Mouse (Mus musculus) heart, postnatal 0 days (tissue): ENCODE measurements around the gene Rpl29. TPM values are rescaled to one million over a fixed set of nuclear protein-coding genes. Genes with fewer than 3 reads are reported as not detected.
A peak's percentile ranks its signal among the peaks of the same experiment; 100 is the strongest.

Source experiments
- ATAC-seq: fragments of 200-750 bp; cut with Nextera tagmentation; 2 replicates; pipeline ENCODE4 v1.8.0; 2017; ENCODE audit warnings: low read depth, moderate number of reproducible peaks, moderate library complexity; ENCODE audit not compliant: insufficient read depth
- DNase-seq: peaks from one replicate; pipeline ENCODE4 v3.0.0-alpha.2; 2016; ENCODE audit warnings: low spot score
- H3K27ac ChIP-seq: fragments of 300-500 bp; sonication (generic); 2 replicates; pipeline ENCODE4 v1.5.1; 2014; ENCODE audit warnings: low read depth, mild to moderate bottlenecking
- H3K27me3 ChIP-seq: fragments of 300-500 bp; sonication (generic); 2 replicates; pipeline ENCODE4 v1.6.1; 2014; ENCODE audit warnings: low read length, mixed read lengths; ENCODE audit not compliant: control insufficient read depth, insufficient read depth
- H3K36me3 ChIP-seq: fragments of 300-500 bp; sonication (generic); replicated peaks from 2 replicates; pipeline ENCODE4 v1.6.1; 2014; ENCODE audit warnings: low read length, mixed read lengths; ENCODE audit not compliant: control insufficient read depth, insufficient read depth
- H3K4me1 ChIP-seq: fragments of 300-500 bp; sonication (generic); 2 replicates; pipeline ENCODE4 v1.6.1; 2014; ENCODE audit warnings: antibody characterized with exemption; ENCODE audit not compliant: control insufficient read depth, insufficient read depth
- H3K4me2 ChIP-seq: fragments of 300-500 bp; sonication (generic); 2 replicates; pipeline ENCODE4 v1.6.1; 2014; ENCODE audit warnings: low read depth, mild to moderate bottlenecking, low read length, moderate library complexity
- H3K4me3 ChIP-seq: fragments of 300-500 bp; sonication (generic); 2 replicates; pipeline ENCODE4 v1.5.1; 2014; ENCODE audit warnings: low read depth, low read length
- H3K9ac ChIP-seq: fragments of 300-500 bp; sonication (generic); replicated peaks from 2 replicates; pipeline ENCODE4 v1.6.1; 2014; ENCODE audit warnings: low read depth, low read length, mixed read lengths
- H3K9me3 ChIP-seq: fragments of 300-500 bp; sonication (generic); replicated peaks from 2 replicates; pipeline ENCODE4 v1.6.1; 2016; ENCODE audit warnings: low read length; ENCODE audit not compliant: control insufficient read depth
- CTCF ChIP-seq: IDR thresholded peaks from 2 replicates; pipeline ENCODE4 v1.5.1; 2016; ENCODE audit warnings: antibody characterized with exemption, control low read depth, low read depth
- EP300 ChIP-seq: IDR thresholded peaks from 2 replicates; pipeline ENCODE4 v1.6.1; 2016; ENCODE audit warnings: antibody characterized with exemption, low read depth
- WGBS: fragments of 180-500 bp; shearing (Covaris S2); extraction: QIAGEN DNeasy Blood & Tissue Kit; methylation state at CpG from one replicate; pipeline ENCODE4 v1.1.7; 2014; 5-methylcytosine and 5-hydroxymethylcytosine counted together
- polyA plus RNA-seq: library from polyadenylated mRNA; unstranded; fragments of >200 nt; fragmentation: Nextera tagmentation; extraction: Ambion mirVana; gene quantifications from 2 replicates; pipeline ENCODE4 v1.2.1, GENCODE M21; 2015
- total RNA-seq: library from RNA; depleted of rRNA; stranded (reverse); fragments of >200 nt; gene quantifications from 2 replicates; pipeline ENCODE4 v1.2.3, GENCODE M21; 2014; ENCODE audit warnings: low replicate concordance

Rpl29 gene
- total and polyA plus RNA-seq, 2 experiments from 2014 or later, result 504 to 783 TPM

GRCm38 (mm10) chr9:106452821-106453220 is 23.6 kb downstream of the Rpl29 start:
- Histone ChIP-seq H3K9ac (no peak overlapping the region), H3K4me2 (peak overlapping the region; percentile 65), H3K9me3 (no peaks in the 10 kb centered on the region), H3K4me1 (peaks cover 70% of the 10 kb centered on the region), H3K27me3 (no peaks in the 10 kb centered on the region), H3K4me3 (peak overlapping the region; percentile 72), H3K27ac (peak overlapping the region; percentile 78; the same call in 1 of the 2 replicates), H3K36me3 (no peaks in the 10 kb centered on the region)
- WGBS, result 5% methylated on average over 7 of the region's 7 CpGs
- ATAC-seq, result no peak
- DNase-seq, result no peak
- TF ChIP-seq CTCF, result no peak
- no peak for TF ChIP-seq EP300

DNA sequence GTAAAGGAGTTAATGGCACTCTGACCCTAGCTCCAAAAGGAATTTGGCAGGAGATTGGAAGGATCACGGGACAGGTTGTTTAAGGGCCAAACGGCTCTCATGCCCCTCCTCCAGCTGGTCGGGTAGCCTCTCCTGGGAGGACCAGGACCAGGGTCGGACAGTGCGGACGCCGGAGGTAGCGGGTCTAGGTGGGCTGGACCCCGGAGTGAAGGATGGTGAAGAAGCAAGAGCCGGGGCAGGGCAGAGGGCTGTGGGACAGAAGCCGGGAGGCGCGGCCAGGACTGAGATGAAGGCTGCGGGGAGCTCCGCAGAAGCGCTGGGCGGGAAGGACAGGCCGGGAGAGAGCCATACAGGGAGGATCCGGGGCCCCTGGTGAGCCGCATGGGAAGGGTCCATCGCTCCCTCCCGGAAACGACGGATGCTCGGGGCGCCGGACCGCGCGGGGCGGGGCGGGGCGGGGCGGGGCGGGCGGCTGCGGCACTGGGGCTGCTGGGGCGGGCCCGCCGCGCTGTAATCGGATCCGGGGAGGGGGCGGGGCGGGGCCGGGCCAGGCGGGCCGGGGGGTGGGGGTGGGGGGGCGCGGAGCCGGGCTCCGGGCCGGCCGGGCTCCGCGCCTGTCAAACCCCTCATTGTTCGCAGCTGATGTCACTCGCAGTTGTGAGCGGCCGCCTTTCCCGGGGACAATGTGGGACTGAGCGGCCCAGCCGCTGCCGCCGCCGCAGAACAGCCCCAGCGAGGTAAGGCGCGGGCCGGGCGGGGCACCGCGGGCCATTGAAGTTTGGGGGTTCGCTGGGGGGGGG is 24.2 kb downstream of the Rpl29 start, which contains the start of gene Pcbp4:
TSS of gene Pcbp4 (plus strand) at position 21 of the 800 bp plus-strand sequence.
- TF ChIP-seq CTCF (no peak), EP300 (no peak)
- under 1% methylated on average over 45 of the region's 74 CpGs for WGBS
- DNase-seq, result peak; percentile 63
- no peaks in the 10 kb centered on the region for H3K9me3 ChIP-seq
- H3K36me3 ChIP-seq, result no peaks in the 10 kb centered on the region
- peak within 1 kb of the TSS; percentile 84 for H3K9ac ChIP-seq
- peak; percentile 71 for ATAC-seq
- H3K4me1 ChIP-seq, result peaks cover 66% of the 10 kb centered on the region
- peak within 1 kb of the TSS; percentile 65 for H3K4me2 ChIP-seq
- peak within 1 kb of the TSS; percentile 72 for H3K4me3 ChIP-seq
- H3K27ac ChIP-seq, result peak within 1 kb of the TSS; percentile 78
- no peaks in the 10 kb centered on the region for H3K27me3 ChIP-seq

GRCm38 (mm10) chr9:106454071-106454761 is 25.0 kb downstream of the Rpl29 start:
- Histone ChIP-seq H3K4me1 (peaks cover 61% of the 10 kb centered on the region), H3K9me3 (no peaks in the 10 kb centered on the region)
- no peak for ATAC-seq

GRCm38 (mm10) chr9:106454888-106455681 is 25.8 kb downstream of the Rpl29 start:
- Histone ChIP-seq H3K9me3 (no peaks in the 10 kb centered on the region), H3K27me3 (no peaks in the 10 kb centered on the region), H3K27ac (peak overlapping the region; percentile 78), H3K4me2 (peak overlapping the region; percentile 65), H3K4me3 (peak overlapping the region; percentile 72), H3K9ac (peak overlapping the region; percentile 84; the same call in 1 of the 2 replicates), H3K4me1 (peaks cover 59% of the 10 kb centered on the region), H3K36me3 (no peaks in the 10 kb centered on the region)
- TF ChIP-seq EP300 (no peak), CTCF (no peak)
- WGBS, result 11% methylated on average over 17 of the region's 17 CpGs
- no peak for ATAC-seq
- no peak for DNase-seq

More at GRCm38 (mm10) chr9:106454071-106454761, 25.0 kb downstream of the Rpl29 start:
- no peak for DNase-seq
- H3K4me2 ChIP-seq, result peak overlapping the region; percentile 65
- 11% methylated on average over 12 of the region's 20 CpGs for WGBS
- peak overlapping the region; percentile 78 for H3K27ac ChIP-seq
- no peaks in the 10 kb centered on the region for H3K27me3 ChIP-seq
- H3K9ac ChIP-seq, result peak overlapping the region; percentile 84
- TF ChIP-seq EP300 (no peak), CTCF (no peak)
- H3K36me3 ChIP-seq, result no peaks in the 10 kb centered on the region
- H3K4me3 ChIP-seq, result peak overlapping the region; percentile 72
